Mouse (Mus musculus) mouse trophoblast stem cell (cell line): Measurements from ENCODE around the gene Trim8.

Experiments
- in situ Hi-C, 2 experiments: fragments of 300-500 bp; cut with MseI, MboI; formaldehyde crosslinking; loops; 2 replicates in 1 of 2; 3 replicates in 1 of 2; pipeline ENCODE4 v1.15.1; 2025

Trim8 gene

DNA sequence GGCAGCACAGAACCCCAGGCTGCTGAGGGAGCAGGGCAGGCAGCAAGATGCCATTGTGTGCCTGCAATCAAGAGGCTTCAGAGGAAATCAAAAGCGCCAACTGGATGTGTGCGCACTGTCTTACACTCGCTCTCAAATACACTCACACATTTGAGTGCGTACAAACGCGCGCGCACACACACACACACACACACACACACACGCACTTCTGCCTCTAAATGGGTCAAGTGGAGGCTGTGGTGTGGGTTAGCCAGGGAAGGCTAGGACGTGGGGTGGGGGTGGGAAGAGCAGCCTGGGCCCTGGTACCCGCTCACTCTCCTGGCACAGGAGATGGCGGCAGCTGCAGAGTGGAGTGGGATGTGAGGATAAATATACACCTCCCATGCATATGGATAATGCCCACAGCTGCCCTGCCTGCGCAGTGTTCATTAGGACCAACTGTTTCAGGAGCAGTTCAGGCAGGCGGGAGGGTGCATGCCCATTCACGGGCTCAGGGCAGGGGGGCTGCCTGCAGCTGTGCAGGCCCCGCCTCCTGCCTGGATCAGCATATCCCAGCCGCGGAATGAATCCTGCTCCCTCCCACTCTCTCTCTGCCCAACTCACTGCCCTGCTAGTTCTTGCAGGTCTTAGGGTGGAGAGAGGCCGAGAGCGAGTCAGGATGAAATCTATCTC, 22.1 kb downstream of the Trim8 start:
- in situ Hi-C loops: no loop called here

GRCm38 (mm10) chr19:46524152-46524544, 22.6 kb downstream of the Trim8 start:
- in situ Hi-C loops: no loop called here

GRCm38 (mm10) chr19:46524601-46525321, 23.3 kb downstream of the Trim8 start:
- in situ Hi-C loops: no loop called here

DNA sequence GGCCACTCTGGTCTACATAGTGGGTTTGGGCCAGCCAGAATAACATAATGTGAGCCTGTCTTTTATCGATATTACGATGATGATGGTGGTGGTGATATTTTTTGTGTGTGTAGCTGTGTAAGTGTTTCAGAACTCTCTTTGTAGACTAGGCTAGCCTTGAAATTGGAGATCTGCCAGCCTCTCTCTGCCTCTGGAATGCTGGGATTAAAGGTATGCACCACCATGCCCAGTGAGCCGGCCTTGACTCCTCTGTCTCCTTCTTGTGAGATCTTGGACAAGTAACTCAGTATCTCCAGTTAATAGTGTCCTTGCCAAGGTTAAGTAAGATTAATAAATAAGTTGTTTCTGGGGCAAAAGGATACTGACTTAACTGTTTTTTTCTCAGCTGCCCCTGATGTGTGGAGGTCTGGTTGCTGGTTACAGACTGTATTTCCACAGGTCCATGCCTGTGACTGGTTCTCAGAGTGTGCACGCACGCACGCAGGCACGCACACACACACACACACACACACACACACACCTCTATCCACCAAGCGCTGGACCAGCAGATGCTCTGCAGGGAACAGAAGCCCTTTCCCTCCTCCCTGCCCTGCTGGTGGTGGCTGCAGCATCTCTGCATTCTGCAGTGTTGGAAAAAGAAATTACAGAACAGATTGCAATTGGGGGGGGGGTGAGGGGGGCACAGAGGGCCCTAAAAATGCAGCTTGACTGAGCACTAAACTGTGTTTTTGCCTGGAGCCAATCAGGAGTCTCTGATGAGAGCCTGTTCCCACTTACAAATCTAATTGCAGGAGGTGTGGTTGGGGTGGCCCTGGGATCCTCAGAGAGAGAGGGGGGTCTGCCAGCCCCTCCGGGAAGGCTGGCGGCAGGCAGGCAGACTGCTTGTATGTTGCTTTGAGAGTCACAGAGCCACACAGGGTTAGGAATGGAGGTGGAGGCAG, 24.5 kb downstream of the Trim8 start:
- in situ Hi-C loops: no loop called here

GRCm38 (mm10) chr19:46527632-46528528, 26.4 kb downstream of the Trim8 start:
- in situ Hi-C loops: no loop called here

- in situ Hi-C loops: no loop called here
These were observed 27.2 kb downstream of the Trim8 start for GRCm38 (mm10) chr19:46528529-46529213.

DNA sequence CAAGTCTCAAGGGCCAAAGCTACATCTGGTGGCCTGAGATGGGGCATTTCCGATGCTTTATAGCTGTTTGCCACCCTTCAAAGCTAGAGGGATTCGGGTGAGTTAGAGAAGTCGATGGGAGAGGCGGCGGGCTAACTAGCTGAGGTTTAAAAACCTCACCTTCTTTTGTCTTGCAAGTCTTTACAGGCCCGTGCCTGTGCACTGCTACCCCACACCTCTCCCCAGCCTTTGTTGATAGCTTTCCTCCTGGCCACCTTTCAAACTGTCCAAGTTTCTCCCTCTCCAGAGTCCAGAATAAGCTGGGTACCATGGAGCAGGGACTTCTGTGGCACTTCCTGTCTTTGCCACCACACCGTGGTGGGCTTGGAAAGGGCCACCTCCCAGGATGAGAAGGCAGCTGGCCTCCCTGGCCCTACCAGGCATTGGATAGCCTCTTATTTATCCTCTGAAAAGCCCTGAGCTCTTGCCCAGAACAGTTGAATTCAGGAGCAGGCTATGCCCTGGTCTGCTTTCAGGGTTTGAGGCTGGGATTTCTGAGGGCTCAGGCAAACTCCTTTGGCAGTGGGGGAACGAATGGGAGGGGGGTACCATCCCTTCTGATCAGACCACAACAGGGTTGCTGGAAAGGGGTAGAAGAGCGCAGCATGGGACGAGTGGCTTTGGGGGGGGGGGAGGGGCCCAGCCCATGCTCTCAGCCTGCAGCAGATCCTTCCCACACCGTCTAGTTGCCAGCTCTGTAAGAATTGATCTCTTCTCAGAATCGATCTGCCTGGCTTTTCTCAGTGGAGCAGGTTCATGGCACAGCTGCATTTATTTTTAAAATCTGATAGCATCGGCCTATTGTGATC, 28.3 kb downstream of the Trim8 start:
- in situ Hi-C loops: no loop called here

GRCm38 (mm10) chr19:46530449-46530990, 29.0 kb downstream of the Trim8 start:
- in situ Hi-C loops: no loop called here

- in situ Hi-C loops: no loop called here
These were observed 29.8 kb downstream of the Trim8 start for GRCm38 (mm10) chr19:46531071-46532030.

GRCm38 (mm10) chr19:46532031-46532688, 30.7 kb downstream of the Trim8 start:
- in situ Hi-C loops: no loop called here

- in situ Hi-C loops: no loop called here
These were observed 31.6 kb downstream of the Trim8 start for GRCm38 (mm10) chr19:46533066-46533465.

DNA sequence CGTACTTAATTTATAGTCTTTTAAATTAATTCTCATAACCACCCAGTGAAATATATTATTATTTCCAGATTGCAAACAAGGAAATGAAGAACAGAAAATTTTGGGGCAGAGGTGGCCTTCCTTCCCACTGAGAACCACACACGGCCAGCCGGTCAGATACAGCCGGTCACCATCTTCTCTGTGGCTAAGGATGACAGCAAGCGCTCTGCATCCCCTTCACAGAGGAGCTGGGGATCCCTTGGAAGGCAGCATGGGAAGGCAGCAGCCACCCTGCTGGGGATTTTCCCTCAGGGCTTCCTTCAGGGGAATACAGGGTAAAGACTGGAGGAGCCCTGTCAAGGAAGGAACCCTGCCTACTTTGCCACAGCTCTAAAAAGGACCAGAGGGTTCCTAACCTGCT, 32.0 kb downstream of the Trim8 start:
- in situ Hi-C loops: no loop called here

GRCm38 (mm10) chr19:46534542-46535098, 33.1 kb downstream of the Trim8 start:
- in situ Hi-C loops: no loop called here

DNA sequence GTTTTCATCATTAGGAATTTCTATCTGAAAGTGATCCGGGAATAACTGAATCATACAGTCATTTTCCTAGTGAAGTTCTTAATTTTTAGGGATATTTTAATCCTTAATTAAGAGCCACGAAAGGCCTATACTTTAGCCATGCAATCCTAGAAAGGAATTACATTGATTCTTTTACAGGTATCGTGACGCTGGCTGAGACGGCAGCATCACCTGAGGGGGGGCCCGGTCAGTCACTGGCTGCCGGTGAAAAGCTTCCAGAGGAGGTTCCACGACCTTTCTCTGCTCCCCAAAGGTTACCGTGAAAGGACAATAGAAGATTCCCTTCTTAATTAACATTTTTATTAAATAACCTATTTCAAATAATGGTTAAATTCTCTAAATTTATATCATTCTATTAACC, 35.9 kb downstream of the Trim8 start:
- in situ Hi-C loops: no loop called here

- in situ Hi-C loops: no loop called here
These were observed 36.7 kb downstream of the Trim8 start for GRCm38 (mm10) chr19:46538213-46538612.

- in situ Hi-C loops: no loop called here
These were observed 41.2 kb downstream of the Trim8 start for GRCm38 (mm10) chr19:46542750-46543149.

DNA sequence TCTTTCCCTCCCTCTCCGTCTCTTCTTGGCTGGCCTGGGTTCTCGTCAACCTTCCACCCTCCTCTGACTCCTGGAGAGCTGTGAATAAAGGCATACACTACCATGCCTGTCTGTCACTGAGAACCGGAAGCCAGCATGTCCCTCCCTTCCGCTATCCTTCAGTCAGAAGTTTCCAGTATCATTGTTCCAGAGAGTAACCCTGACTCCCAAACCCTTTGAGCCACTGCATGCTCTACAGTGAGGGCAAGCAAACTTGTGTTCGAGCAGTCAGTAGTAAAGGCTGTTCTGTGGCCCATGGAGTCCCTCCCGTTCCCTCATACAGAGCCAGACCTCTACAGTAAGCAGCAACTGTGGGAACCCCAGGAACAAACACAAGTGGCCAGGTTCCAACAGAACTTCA, 46.1 kb downstream of the Trim8 start:
- in situ Hi-C loops: no loop called here
